Mouse (Mus musculus) embryonic fibroblast, embryonic 13.5 days (primary cell): ENCODE measurements around the gene Tas2r138.

Experiments
- CTCF ChIP-seq: IDR thresholded peaks from 2 replicates; pipeline ENCODE4 v1.5.1; 2011; ENCODE audit warnings: mild to moderate bottlenecking, control low read depth, low read length, moderate library complexity, borderline replicate concordance; ENCODE audit not compliant: insufficient read depth
- POLR2A ChIP-seq: IDR thresholded peaks from 2 replicates; pipeline ENCODE4 v1.6.1; 2011; ENCODE audit warnings: low read depth, mild to moderate bottlenecking, control low read depth, low read length, moderate library complexity

- TF ChIP-seq POLR2A (no peak), CTCF (no peak)
Measured at GRCm38 (mm10) chr6:40650953-40651352, 37.8 kb upstream of the Tas2r138 start.
